Mouse (Mus musculus): Measurements from ENCODE around the gene Map7. TPM values are rescaled to one million over a fixed set of nuclear protein-coding genes. Genes with fewer than 3 reads are reported as not detected.

Map7 gene
- total RNA-seq, 2 experiments from 2014 or later = 0.96 to 2.8 TPM

DNA sequence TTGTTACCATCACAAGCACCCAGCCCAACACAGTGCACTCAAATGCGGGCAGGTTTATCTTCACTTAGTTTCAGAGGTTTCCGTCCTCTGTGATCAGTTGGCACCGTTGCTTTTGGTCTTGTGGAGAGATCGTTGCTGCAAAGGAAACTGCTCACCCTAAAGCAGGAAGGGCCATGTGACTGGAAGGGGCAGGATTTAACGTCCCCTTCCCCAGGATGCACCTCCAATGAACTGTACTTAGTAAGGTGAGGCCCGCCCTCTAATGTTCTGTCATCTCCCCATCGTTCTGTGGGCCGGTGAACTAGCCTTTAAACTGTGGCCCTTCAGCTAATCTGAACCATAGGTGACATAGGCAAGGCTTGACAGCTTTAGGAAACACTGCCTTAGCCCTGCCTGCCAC, 71.3 kb downstream of the Map7 start:
- no peak for ATAC-seq (replicated peaks; ENCODE audit: low FRiP score, poor library complexity, severe bottlenecking)

DNA sequence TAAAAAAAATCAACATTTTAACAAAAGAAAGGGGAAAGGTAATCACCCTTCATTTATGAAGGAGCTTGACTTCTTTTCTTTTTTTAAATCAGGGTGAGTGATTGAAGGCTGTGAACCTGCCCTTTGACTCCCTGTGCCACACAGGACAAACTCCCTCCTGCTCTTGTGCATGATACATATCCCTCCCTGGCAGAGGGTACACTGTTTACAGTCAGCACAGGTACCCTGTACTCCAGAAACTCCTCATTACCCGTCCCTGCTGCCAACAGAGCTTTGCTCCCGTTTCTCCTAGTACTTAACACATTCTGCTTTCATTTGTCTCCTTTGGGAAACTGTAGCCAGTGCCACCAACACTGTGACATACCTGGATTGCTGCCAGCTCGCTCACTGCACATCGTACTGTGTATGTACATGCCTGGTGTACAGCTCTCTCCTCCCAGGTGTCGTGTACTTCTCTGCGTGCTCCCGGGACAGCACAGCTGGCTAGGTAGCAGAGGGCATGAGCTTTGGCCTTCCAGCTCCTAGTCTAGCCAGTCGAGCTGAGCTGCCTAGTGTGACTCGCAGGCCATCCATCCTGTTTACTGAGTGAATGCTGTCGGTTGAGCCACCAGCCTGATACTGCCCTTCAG, 72.3 kb downstream of the Map7 start:
- ATAC-seq (replicated peaks; ENCODE audit: low FRiP score, poor library complexity, severe bottlenecking) = no peak

DNA sequence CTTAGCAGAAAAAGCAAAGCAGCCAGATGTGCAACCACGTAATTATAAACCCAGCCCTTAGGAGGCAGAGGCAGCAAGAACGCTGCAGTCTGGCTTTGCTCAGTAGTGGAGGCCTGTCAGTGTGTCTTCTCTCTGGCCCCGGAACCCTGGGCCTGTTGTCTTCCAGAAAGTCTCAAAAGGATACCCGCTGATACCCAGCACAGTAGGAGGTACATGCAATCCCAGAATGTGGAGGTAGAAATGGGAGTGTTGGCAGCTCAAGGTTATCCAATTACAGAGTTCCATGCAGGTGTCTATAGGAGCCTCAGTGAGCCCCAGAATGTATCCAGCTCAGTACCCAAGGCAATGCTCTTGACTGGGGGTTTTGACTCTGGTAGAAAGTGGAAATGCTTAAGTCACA, 73.7 kb downstream of the Map7 start:
- no peak for ATAC-seq (replicated peaks; ENCODE audit: low FRiP score, poor library complexity, severe bottlenecking)

DNA sequence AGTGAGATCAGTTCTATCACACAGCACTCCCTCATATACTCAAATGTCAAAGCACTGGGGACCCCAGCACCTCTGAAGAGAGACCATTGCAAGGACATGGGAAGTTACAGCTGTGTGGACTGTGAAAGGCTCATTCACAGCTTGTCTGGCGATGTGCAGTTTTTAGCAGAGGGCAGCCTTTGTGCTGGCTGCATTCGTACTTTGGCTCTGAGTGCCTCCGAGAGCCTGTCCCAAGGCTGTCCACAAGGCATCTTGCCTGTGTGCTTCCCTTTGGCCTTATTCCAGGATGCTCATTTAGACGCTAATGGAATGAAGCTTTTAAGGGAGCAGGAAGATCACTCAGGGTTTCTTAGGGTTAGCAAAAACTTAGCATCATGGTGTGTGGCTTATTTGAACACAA, 78.5 kb downstream of the Map7 start:
- ATAC-seq (replicated peaks; ENCODE audit: low FRiP score, poor library complexity, severe bottlenecking) = no peak

DNA sequence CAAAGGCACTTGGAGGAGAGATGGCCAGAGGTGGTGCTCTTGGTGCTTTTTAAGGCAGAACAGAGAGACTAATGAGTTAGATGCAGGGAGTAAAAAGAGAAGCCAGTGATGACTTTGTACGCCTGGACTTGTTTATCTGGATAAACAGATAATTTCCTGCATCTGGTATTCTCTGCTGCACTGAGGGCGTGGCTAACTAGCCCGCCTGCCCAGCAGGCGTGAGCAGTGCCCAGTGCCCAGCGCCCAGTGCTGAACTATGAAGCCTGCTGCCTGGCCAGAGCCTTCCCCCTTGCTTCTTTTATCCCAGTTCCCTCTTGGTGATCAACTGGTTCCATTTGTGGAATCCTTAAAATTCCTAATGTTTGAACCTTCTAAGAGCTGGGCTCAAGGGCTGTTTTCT, 81.8 kb downstream of the Map7 start:
- no peak for ATAC-seq (replicated peaks; ENCODE audit: low FRiP score, poor library complexity, severe bottlenecking)

DNA sequence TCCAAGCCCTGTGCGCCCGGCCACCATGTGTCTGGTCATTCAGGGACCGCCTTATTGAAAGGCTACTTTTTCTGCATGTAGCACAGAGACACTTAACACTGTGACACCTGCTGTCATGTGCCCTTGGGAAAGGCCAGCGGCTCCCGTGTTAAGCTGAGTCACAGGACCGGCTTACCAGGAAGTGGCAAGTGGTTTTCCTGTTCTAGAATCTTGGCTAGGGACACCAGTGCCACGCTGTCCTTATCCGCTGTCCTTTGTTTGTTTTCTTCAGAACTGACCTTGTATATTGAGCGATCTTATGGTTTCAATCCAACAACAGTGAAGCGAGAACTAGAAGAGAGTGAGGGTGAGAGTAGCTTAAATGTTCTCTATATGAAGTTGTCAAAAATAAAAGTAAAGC, 85.2 kb downstream of the Map7 start:
- no peak for ATAC-seq (replicated peaks; ENCODE audit: low FRiP score, poor library complexity, severe bottlenecking)

DNA sequence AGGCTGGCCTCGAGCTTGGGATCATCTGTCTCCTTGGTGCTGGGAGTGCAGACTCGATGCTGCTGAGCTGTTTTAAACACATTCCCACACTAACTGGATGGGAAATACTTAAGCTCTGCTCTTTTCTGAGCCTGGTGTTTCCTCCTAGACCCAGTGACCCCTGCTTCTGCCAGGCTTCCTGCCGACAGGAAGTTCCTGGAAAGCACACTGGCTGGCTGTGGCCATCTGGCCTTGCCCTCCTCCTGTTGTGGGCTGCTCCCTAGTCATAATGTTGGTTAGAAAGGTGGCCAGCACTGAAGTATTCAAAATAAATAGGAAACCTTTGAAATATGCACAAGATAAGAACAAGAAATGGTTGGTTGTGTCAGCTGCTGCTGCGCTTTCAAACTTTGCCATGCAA, 86.2 kb downstream of the Map7 start:
- no peak for ATAC-seq (replicated peaks; ENCODE audit: low FRiP score, poor library complexity, severe bottlenecking)

DNA sequence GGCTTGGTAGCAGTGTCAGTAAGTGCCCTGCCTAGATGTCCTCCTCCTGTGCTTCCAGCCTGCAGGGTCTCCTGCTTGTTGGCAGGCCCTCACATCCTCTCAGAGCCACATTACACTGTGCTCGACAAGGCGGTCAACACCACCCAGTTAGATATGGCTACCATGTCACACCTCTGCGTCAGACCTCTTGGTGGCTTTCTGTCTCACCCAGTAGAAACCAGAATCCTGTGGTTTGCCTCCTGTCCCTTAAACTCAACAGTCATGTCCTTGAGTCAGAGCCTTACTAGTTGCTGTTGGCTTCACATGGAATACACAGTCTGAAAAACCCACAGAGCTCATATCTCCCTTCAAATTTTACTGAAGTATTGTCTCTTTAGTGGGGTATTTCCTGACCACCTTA, 87.4 kb downstream of the Map7 start:
- ATAC-seq (replicated peaks; ENCODE audit: low FRiP score, poor library complexity, severe bottlenecking) = no peak

DNA sequence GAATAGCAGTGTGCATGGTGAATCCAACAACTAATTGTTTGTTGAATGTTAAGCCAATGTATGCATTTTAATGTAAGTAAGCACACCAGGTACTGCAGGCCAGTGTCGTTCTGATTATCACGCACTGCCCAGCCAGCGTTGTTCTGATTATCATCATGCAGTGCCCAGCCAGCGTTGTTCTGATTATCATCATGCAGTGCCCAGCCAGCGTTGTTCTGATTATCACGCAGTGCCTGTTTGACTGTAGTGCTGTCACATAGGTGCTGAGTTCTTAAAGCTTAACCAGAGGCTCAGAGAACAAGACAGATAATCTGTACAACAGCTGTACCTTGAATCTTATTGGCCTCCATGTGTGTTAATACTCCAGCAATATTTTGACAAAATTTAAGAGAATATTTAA, 88.0 kb downstream of the Map7 start:
- ATAC-seq (replicated peaks; ENCODE audit: low FRiP score, poor library complexity, severe bottlenecking) = no peak

DNA sequence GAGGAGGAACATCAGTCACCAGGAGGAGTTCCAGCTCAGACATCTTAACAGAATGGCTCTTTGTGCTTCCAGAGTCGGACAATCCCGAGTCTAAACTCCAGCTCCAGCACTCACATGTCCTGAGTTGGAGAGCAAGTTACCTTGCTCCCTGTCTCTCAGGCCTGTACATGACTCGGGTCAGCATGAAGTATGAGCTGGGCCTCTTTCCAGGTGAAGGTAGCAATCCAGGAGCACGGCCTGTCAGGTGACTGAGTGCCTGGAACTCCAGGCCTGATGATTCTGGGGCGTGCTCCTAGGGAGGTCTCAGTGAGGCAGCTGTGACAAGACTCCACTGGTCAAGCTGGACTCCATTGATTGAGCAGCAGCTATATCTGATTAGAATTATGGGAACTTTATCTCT, 90.0 kb downstream of the Map7 start:
- ATAC-seq (replicated peaks; ENCODE audit: low FRiP score, poor library complexity, severe bottlenecking) = no peak

DNA sequence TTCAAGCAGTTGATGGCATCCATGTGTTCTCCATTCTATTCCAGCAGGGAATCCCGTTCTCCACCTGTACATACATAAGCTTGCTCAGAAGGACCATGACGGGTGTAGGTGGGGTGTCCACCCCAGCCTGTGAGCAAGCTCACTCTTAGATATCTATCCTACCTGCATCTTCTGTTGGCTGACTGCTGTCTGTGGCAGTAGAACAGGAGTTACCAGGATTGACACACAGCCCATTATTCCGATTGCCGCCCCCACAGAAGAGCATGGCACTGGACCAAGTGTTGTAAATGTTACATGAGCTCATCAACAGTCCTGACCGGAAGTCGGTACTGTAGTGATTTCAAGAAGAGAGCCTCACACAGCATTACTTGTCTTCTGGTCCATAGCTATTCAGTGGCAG, 92.6 kb downstream of the Map7 start:
- ATAC-seq (replicated peaks; ENCODE audit: low FRiP score, poor library complexity, severe bottlenecking) = no peak

DNA sequence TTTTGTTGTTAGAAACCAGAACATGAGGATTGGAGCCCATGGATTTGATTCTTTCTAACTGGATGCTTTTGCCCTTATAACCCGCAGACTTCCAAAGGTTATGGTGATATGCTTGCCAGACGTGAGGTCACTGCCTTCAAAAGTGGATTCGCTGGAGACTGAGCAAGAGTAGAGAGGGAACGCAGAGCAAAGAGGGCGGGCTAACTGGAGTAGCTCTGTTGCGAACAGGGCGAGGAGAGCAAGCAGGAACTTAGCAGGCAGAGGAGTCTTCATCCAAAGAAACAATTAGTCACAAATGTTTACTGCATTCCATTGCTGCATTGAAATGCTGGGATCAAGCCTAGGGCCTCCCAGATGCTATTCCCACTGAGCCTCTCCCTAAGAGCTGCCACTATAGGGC, 95.0 kb downstream of the Map7 start:
- no peak for ATAC-seq (replicated peaks; ENCODE audit: low FRiP score, poor library complexity, severe bottlenecking)

DNA sequence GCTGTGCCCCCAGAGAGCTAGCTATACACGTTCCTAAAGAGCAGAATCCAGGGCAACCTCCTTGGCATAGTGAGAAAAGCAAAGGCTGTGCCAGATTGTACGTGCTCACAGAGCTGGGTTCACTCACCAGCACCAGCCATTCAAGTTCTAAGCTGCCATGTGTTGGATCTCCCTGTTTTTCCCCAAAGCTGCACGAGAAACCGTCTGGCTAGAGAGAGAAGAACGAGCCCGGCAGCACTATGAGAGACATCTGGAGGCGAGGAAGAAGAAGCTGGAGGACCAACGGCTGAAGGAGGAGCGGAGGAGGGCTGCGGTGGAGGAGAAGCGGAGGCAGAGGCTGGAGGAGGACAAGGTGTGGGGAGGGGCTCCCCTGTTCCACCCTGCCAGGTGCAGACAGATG, 96.8 kb downstream of the Map7 start:
- ATAC-seq (replicated peaks; ENCODE audit: low FRiP score, poor library complexity, severe bottlenecking) = no peak

DNA sequence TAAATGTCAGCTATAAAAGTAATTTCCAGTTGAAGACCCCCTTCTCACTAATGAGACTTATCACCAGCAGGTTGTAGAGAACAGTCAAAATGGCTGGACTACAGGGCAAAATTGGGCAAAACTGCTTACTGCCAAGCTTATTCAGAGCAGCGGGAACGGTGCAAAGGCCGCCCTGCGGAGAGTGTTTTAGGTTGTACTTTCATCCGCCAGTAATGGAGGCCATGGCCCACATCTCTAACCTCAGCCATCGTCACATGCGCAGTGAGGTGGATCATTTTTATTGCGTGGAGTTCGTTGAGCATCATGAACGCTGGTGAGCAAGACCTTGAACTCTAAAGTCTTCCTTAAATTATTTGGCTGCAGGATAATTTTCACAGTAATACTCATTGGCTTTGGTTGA, 100.8 kb downstream of the Map7 start:
- no peak for ATAC-seq (replicated peaks; ENCODE audit: low FRiP score, poor library complexity, severe bottlenecking)

DNA sequence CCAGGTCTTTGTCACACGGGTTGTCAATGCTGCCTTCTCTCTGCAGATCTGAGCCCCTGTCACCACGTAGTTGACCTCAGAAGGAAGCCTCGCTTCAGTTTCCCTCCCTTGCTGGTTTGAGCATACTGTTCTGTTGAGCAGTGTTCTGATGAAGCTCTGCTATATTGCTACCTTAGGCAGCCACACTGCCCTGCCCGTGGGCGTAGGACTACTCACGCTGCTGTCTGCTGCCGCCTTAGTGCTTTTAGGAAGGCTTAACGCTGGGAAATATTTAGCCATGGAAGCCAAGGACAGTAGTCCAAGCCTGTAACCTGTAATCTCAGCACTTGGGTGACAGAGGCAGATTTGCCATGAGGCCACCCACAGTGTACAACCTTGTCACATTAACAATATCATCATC, 107.3 kb downstream of the Map7 start:
- no peak for ATAC-seq (replicated peaks; ENCODE audit: low FRiP score, poor library complexity, severe bottlenecking)

DNA sequence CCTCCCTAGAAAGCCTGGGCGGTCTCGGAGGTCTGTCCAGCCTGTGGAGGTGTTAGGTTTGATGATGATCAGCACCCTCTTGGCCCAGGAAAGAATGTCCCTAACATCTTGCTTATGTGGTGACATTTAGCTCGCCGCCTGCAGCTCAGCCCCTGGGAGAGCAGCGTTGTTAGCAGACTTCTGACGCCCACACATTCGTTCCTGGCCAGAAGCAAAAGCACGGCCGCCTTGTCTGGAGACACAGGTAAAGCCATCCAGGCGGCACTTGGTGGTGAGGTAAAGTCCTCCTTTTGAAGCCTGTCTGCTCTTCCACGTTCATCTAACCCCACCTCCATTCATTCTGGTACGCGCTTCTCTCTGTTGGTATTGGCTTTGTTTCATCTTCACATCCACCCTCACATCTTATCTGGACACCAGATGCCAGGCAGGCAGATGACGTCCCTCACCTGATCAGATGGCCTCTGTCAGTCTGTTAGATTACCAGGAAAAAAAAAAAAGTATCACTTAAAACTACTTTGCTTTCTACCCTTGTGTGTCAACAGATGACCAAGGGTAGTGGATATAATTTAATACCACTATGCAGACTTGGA, 108.9 kb downstream of the Map7 start:
- ATAC-seq (replicated peaks; ENCODE audit: low FRiP score, poor library complexity, severe bottlenecking) = no peak

DNA sequence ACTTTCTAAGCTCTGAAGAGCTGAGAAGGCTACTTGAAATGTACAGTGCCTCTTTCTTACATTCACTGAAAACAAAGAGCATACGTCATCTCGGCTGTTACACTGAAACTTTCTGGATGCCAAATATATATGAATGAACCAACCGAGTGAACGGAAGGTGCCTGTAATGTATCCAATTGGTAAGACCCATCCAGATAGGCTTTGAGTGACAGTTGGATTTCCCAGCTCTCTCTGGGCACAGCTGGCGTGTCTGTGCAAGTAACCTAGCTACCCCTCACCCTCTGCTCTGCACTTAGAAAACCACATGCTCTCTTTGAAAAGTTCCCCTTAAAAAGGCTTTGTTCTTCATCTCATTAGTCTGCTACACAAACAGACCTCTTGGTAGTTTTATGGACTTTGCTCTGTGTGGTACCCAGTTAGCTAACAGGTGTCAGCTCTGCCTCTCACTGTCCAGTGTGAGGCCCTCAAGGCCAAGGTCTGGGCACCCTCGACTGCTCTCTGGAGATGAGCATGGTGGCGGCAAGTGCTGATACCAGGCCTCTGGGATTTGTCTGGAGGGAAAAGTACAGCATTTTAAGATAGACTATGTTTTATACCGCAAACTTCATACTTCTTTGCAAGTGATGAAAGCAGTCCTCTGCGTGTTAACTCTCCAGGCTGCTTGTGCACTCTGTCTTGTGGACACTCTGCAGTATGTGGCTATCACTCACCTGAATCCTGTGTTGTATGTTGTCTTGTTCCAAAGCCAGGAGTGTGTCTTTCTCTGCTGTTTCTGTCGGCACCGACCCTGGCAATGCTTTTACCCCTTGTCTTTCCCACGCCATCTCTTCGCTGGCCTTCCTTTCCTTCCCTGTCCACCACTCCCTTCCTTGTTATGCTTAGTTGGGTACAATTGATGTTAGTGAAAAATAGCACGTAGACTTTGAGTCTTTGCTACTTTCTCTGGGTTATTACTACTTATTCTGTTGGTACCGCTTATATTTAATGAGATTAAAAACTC, 109.8 kb downstream of the Map7 start:
- no peak for ATAC-seq (replicated peaks; ENCODE audit: low FRiP score, poor library complexity, severe bottlenecking)

DNA sequence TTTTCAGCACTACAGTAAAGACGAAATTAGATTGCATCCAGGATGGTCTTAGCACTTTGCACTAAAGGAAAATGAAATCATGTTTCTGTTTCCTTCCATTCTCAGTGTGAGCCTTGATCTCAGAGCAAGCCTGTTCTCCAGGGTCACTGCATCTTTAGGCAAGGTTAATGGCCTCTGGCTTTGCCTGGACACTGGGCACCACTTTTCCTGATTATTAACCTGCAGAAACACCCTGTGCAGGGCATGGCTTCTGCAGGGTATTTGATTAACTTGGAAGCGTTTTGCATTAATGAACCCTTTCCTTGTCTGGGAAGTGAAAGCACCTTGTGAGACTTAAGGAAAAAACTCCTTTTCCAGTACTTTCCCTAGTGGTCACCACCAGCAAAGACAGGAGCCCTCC, 111.2 kb downstream of the Map7 start:
- ATAC-seq (replicated peaks; ENCODE audit: low FRiP score, poor library complexity, severe bottlenecking) = no peak

DNA sequence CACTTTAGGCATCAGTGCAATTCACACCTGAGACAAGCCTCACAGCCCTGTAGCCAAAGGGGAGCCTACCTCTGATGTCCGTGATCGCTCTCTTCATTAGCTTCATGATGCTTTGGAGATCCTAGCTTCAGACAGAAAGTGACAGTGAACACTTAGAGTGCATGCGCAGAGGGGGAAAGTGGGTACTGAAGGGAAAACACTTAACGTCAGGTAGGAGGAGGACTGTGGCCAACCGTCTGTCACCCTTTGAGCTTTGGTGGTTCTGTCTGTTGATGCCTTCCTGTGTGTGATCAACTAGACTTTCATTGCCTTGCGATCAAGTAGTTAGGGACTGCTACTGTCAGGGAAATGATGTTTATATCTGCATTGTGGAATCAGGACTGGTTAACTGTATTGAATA, 114.6 kb downstream of the Map7 start:
- ATAC-seq (replicated peaks; ENCODE audit: low FRiP score, poor library complexity, severe bottlenecking) = no peak

DNA sequence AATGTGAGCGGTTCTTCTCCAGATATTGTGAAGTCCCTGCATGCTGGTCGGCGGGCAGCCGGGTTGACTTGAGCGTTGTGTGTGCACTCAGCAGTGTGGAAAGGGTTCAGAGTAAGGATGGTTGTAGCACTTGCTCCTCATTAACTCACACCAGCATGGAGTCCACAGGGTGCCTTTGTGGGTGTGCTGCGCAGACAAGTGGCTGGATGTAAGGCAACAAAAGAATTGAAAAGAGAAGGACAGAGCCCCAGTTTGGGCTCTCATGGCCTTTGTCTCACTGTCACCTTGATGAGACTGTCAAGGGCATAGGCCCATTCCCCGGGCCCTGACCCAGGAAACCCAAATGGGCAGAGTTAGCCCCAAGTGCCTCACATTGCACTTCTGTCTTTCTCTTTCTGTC, 116.2 kb downstream of the Map7 start:
- no peak for ATAC-seq (replicated peaks; ENCODE audit: low FRiP score, poor library complexity, severe bottlenecking)

DNA sequence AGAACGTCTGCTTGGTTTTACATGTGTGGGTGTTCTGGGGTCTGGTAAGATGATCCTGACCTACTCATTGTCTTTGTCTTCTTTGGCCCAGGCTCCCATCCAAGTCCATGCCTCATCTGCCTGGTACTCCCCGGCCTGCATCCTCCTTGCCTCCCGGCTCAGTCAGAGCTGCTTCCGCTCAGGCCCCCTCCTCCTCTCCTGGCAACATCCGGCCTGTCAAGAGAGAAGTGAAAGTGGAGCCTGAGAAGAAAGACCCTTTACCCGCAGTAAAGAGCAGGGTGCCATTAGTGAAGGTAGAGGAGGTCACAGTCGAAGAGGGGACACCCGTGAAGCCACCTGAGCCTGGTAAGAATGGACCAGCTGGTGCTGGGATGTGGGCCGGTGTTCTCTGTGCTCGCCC, 118.8 kb downstream of the Map7 start:
- no peak for ATAC-seq (replicated peaks; ENCODE audit: low FRiP score, poor library complexity, severe bottlenecking)
